Mouse (Mus musculus): ENCODE results near the gene Rhbdl1. TPM values are rescaled to one million over a fixed set of nuclear protein-coding genes. Genes with fewer than 3 reads are reported as not detected.

The Rhbdl1 gene
- polyA plus RNA-seq, 1 experiment = not detected

DNA sequence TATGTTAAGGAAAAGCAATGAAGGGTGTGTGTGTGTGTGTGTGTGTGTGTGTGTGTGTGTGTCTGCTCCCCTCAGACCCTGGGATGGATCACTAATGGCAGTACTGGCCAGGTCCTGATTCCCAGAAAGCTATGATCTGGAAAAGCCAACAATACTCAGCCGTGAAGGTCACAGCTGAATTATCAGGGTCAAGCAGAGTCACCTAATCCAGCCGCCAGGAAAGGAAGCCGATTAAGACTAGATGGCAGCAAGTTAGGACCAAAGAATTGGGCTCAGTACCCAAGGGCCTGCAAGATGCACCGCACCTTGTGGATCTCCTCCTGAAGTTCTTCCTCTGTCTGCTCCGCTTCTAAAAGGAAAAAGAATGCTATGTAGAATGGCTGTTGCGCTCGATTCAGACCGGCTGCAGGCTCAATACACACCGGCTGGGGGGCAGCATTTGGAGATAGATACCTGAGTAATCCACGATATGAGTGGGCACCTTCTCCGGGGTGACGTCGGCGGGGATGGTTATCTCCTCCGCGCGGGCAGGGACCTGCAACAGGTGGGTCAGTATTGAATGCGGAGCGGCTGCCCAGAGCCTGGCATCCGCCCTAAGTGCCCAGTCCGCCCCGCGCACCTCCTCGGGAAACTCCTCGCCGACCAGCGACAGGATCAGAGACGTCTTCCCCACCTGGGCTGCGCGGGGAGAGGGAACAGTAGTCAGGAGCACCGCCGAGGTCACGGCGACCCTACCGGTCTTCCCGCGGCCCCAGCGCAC, 6.7 kb upstream of the Rhbdl1 start:
- Histone ChIP-seq H3K9ac (ENCODE audit: low read depth, poor library complexity, severe bottlenecking) (peak overlapping the region; percentile 88), H3K4me3 (ENCODE audit: low read depth, low read length) (peak overlapping the region; percentile 84), H3K27ac (ENCODE audit: insufficient read depth, low read length) (no peak overlapping the region), H3K36me3 (ENCODE audit: control insufficient read depth, insufficient read depth, low read length, poor library complexity, severe bottlenecking) (peaks cover 20% of the 10 kb centered on the region), H3K4me1 (ENCODE audit: control insufficient read depth, insufficient read depth, low read length) (no peaks in the 10 kb centered on the region), H3K9me3 (replicated peaks; ENCODE audit: control insufficient read depth, insufficient read depth, low read length, poor library complexity, severe bottlenecking) (no peaks in the 10 kb centered on the region), H3K27me3 (ENCODE audit: control insufficient read depth, insufficient read depth, low read length, poor library complexity, severe bottlenecking) (no peaks in the 10 kb centered on the region)
- TF ChIP-seq CTCF (IDR thresholded peaks at IDR 0.05; ENCODE audit: low read depth, low read length) (no peak), POLR2A (IDR thresholded peaks at IDR 0.05; ENCODE audit: insufficient read depth, low read length) (no peak), EP300 (IDR thresholded peaks at IDR 0.05; ENCODE audit: insufficient read depth, low read depth, low read length) (no peak)

- Histone ChIP-seq H3K4me3 (ENCODE audit: low read depth, low read length) (0 out of 2 replicates have a peak overlapping the region, but pooled peaks have one; percentile 84), H3K27me3 (ENCODE audit: control insufficient read depth, insufficient read depth, low read length, poor library complexity, severe bottlenecking) (no peaks in the 10 kb centered on the region), H3K9me3 (replicated peaks; ENCODE audit: control insufficient read depth, insufficient read depth, low read length, poor library complexity, severe bottlenecking) (no peaks in the 10 kb centered on the region), H3K4me1 (ENCODE audit: control insufficient read depth, insufficient read depth, low read length) (no peaks in the 10 kb centered on the region), H3K36me3 (ENCODE audit: control insufficient read depth, insufficient read depth, low read length, poor library complexity, severe bottlenecking) (peaks cover 20% of the 10 kb centered on the region), H3K9ac (ENCODE audit: low read depth, poor library complexity, severe bottlenecking) (peak overlapping the region; percentile 88), H3K27ac (ENCODE audit: insufficient read depth, low read length) (no peak overlapping the region)
- TF ChIP-seq CTCF (IDR thresholded peaks at IDR 0.05; ENCODE audit: low read depth, low read length) = no peak
- no peak for TF ChIP-seq EP300 (IDR thresholded peaks at IDR 0.05; ENCODE audit: insufficient read depth, low read depth, low read length)
- TF ChIP-seq POLR2A (IDR thresholded peaks at IDR 0.05; ENCODE audit: insufficient read depth, low read length) = no peak
Measured at GRCm38 (mm10) chr17:25843122-25843521, 6.0 kb upstream of the Rhbdl1 start.

DNA sequence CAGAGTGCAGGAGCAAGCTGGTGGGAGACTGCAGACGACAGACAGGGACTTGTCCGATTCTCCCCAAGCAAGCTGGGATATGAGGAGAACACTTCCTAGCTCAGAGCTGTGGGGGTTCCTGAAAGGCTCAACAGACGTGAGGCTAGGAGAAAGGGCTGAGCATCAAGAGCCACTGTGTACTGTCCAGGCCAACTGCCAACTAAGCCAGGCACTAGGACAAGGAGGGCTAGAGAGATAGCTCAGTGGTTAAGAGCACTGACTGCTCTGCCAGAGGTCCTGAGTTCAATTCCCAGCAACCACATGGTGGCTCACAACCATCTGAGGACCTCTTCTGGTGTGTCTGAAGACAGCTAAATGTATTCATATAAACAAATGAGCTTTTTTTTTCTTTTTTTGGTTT, 5.4 kb upstream of the Rhbdl1 start:
- no peak overlapping the region for H3K4me3 ChIP-seq (ENCODE audit: low read depth, low read length)
- no peak overlapping the region for H3K9ac ChIP-seq (ENCODE audit: low read depth, poor library complexity, severe bottlenecking)
- H3K36me3 ChIP-seq (ENCODE audit: control insufficient read depth, insufficient read depth, low read length, poor library complexity, severe bottlenecking) = peaks cover 20% of the 10 kb centered on the region
- H3K9me3 ChIP-seq (replicated peaks; ENCODE audit: control insufficient read depth, insufficient read depth, low read length, poor library complexity, severe bottlenecking) = no peaks in the 10 kb centered on the region
- H3K4me1 ChIP-seq (ENCODE audit: control insufficient read depth, insufficient read depth, low read length) = no peaks in the 10 kb centered on the region
- no peaks in the 10 kb centered on the region for H3K27me3 ChIP-seq (ENCODE audit: control insufficient read depth, insufficient read depth, low read length, poor library complexity, severe bottlenecking)
- TF ChIP-seq EP300 (IDR thresholded peaks at IDR 0.05; ENCODE audit: insufficient read depth, low read depth, low read length) (no peak), POLR2A (IDR thresholded peaks at IDR 0.05; ENCODE audit: insufficient read depth, low read length) (no peak), CTCF (IDR thresholded peaks at IDR 0.05; ENCODE audit: low read depth, low read length) (no peak)
- H3K27ac ChIP-seq (ENCODE audit: insufficient read depth, low read length) = no peak overlapping the region

GRCm38 (mm10) chr17:25841117-25841880, 4.2 kb upstream of the Rhbdl1 start, which contains the start of gene Gm20683:
Gm20683 (minus strand) TSS chr17:25841763.
- TF ChIP-seq CTCF (IDR thresholded peaks at IDR 0.05; ENCODE audit: low read depth, low read length) (no peak), POLR2A (IDR thresholded peaks at IDR 0.05; ENCODE audit: insufficient read depth, low read length) (no peak), EP300 (IDR thresholded peaks at IDR 0.05; ENCODE audit: insufficient read depth, low read depth, low read length) (no peak)
- Histone ChIP-seq H3K9me3 (replicated peaks; ENCODE audit: control insufficient read depth, insufficient read depth, low read length, poor library complexity, severe bottlenecking) (no peaks in the 10 kb centered on the region), H3K27me3 (ENCODE audit: control insufficient read depth, insufficient read depth, low read length, poor library complexity, severe bottlenecking) (no peaks in the 10 kb centered on the region), H3K27ac (ENCODE audit: insufficient read depth, low read length) (no peak within 1 kb of the TSS), H3K9ac (ENCODE audit: low read depth, poor library complexity, severe bottlenecking) (no peak within 1 kb of the TSS), H3K36me3 (ENCODE audit: control insufficient read depth, insufficient read depth, low read length, poor library complexity, severe bottlenecking) (peaks cover 20% of the 10 kb centered on the region), H3K4me1 (ENCODE audit: control insufficient read depth, insufficient read depth, low read length) (no peaks in the 10 kb centered on the region), H3K4me3 (ENCODE audit: low read depth, low read length) (no peak within 1 kb of the TSS)

GRCm38 (mm10) chr17:25840519-25840918, 3.4 kb upstream of the Rhbdl1 start:
- no peaks in the 10 kb centered on the region for H3K4me1 ChIP-seq (ENCODE audit: control insufficient read depth, insufficient read depth, low read length)
- no peaks in the 10 kb centered on the region for H3K27me3 ChIP-seq (ENCODE audit: control insufficient read depth, insufficient read depth, low read length, poor library complexity, severe bottlenecking)
- H3K36me3 ChIP-seq (ENCODE audit: control insufficient read depth, insufficient read depth, low read length, poor library complexity, severe bottlenecking) = peaks cover 20% of the 10 kb centered on the region
- TF ChIP-seq POLR2A (IDR thresholded peaks at IDR 0.05; ENCODE audit: insufficient read depth, low read length) = no peak
- no peak for TF ChIP-seq CTCF (IDR thresholded peaks at IDR 0.05; ENCODE audit: low read depth, low read length)
- TF ChIP-seq EP300 (IDR thresholded peaks at IDR 0.05; ENCODE audit: insufficient read depth, low read depth, low read length) = no peak
- no peak overlapping the region for H3K27ac ChIP-seq (ENCODE audit: insufficient read depth, low read length)
- H3K9ac ChIP-seq (ENCODE audit: low read depth, poor library complexity, severe bottlenecking) = no peak overlapping the region
- H3K9me3 ChIP-seq (replicated peaks; ENCODE audit: control insufficient read depth, insufficient read depth, low read length, poor library complexity, severe bottlenecking) = no peaks in the 10 kb centered on the region
- no peak overlapping the region for H3K4me3 ChIP-seq (ENCODE audit: low read depth, low read length)

Measured in ES-Bruce4 (cell line).